Mouse (Mus musculus) heart, embryonic 13.5 days (tissue): ENCODE data around the gene Pop5. TPM values are rescaled to one million over a fixed set of nuclear protein-coding genes. Genes with fewer than 3 reads are reported as not detected.

ENCODE experiments used
- ATAC-seq: fragments of 200-750 bp; cut with Nextera tagmentation; 2 replicates; pipeline ENCODE4 v1.8.0; 2017; ENCODE audit warnings: moderate TSS enrichment; ENCODE audit not compliant: insufficient number of reproducible peaks, low FRiP score, low TSS enrichment; ENCODE audit errors: extremely low read depth
- H3K27ac ChIP-seq: fragments of 300-500 bp; sonication (generic); replicated peaks from 2 replicates; pipeline ENCODE4 v1.5.1; 2015; ENCODE audit warnings: moderate library complexity, mild to moderate bottlenecking, inconsistent platforms
- H3K27me3 ChIP-seq: fragments of 300-500 bp; sonication (generic); replicated peaks from 2 replicates; pipeline ENCODE4 v1.6.1; 2015; ENCODE audit warnings: mild to moderate bottlenecking, inconsistent platforms
- H3K36me3 ChIP-seq: fragments of 300-500 bp; sonication (generic); 2 replicates; pipeline ENCODE4 v1.6.1; 2015; ENCODE audit warnings: mild to moderate bottlenecking, inconsistent platforms
- H3K4me1 ChIP-seq: fragments of 300-500 bp; sonication (generic); 2 replicates; pipeline ENCODE4 v1.6.1; 2015; ENCODE audit warnings: inconsistent platforms
- H3K4me2 ChIP-seq: fragments of 300-500 bp; sonication (generic); 2 replicates; pipeline ENCODE4 v1.6.1; 2015; ENCODE audit warnings: inconsistent platforms, mild to moderate bottlenecking, moderate library complexity
- H3K4me3 ChIP-seq: fragments of 300-500 bp; sonication (generic); 2 replicates; pipeline ENCODE4 v1.5.1; 2015; ENCODE audit warnings: moderate library complexity, mild to moderate bottlenecking, inconsistent platforms
- H3K9ac ChIP-seq: fragments of 300-500 bp; sonication (generic); 2 replicates; pipeline ENCODE4 v1.6.1; 2015; ENCODE audit warnings: inconsistent platforms, mild to moderate bottlenecking, moderate library complexity
- H3K9me3 ChIP-seq: fragments of 300-500 bp; sonication (generic); 2 replicates; pipeline ENCODE4 v1.6.1; 2016; ENCODE audit warnings: inconsistent platforms
- WGBS: fragments of 180-500 bp; shearing (Covaris S2); methylation state at CpG from one replicate; pipeline ENCODE4 v1.1.7; 2015; ENCODE audit warnings: mixed read lengths; 5-methylcytosine and 5-hydroxymethylcytosine counted together
- polyA plus RNA-seq: library from polyadenylated mRNA; unstranded; fragments of >200 nt; fragmentation: Nextera tagmentation; extraction: Ambion mirVana; gene quantifications from 2 replicates; pipeline ENCODE4 v1.2.1, GENCODE M21; 2015

The Pop5 gene
- polyA plus RNA-seq, 1 experiment from 2014 or later, result 63.6 TPM

DNA sequence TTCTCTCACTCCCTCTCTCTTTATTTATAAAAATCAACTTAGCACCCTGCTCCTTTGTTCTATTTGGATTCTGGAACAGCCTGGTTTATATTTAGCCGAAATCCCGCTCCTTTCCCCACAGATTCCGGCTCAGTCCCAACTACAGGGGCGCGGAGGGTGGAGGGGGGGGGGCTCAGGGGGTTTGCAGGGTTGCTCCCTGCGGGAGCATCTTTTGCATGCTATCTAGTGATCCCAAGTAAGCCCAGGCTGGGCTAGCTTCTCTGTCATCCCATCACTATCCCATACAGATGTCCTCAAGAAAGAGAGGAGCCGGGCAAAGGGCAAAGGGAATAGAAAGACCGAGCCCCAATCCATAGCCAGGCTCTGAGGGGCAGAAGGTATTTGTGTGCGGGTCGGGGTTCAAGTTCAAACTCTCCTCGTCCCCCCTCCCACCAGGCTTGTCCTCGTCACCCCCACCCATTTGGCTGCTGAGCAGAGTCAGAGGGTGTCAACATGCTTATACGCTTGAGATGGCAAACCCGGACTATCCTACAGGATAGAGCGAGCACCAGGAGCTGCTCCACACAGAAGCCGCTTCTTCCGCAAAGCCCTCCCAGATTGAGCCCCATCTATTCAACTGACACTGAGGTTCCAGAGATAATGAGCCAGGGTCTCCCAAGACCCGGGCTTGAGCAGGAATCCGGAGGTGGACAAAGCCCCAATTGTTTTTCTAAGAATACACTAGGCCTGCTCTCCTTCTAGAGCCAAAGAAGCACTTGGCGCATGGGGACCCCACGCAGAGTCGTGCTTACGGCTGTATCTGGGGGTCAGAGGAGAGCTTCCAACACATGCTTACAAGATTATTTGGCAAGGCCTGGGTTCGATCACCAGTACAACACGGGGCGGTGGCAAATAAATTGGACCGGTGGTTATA lies 20.1 kb upstream of the Pop5 start:
- WGBS, result 21% methylated on average over 27 of the region's 27 CpGs
- no peak for ATAC-seq
- no peak overlapping the region for H3K27ac ChIP-seq

DNA sequence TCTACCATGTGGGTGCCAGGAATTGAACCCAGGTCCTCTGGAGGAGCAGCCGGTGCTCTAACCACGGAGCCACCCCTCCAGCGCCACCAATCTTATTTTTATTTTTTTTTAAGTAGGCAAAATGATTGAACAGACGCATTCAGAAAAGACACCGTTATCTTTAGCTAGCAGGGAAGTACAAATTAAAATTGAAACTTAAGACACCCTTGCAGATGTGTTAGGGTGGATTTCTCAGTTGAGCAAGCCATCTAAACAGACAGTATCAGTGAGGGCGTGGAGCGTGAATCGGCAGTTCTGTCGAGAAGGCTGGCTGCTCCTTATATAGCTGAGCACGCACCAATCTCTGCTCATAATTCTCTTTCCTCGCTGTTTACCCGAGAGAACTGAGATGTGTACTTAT lies 17.6 kb upstream of the Pop5 start:
- ATAC-seq, result no peak
- Histone ChIP-seq H3K4me1 (peaks cover 24% of the 10 kb centered on the region), H3K36me3 (no peaks in the 10 kb centered on the region), H3K9ac (no peak overlapping the region), H3K4me2 (no peak overlapping the region), H3K9me3 (0 out of 2 replicates have a peak, but pooled peaks cover 4% of the 10 kb centered on the region), H3K4me3 (no peak overlapping the region), H3K27me3 (peaks cover 40% of the 10 kb centered on the region), H3K27ac (no peak overlapping the region)
- WGBS, result 86% methylated on average over 12 of the region's 12 CpGs

More for the DNA sequence above, 20.1 kb upstream of the Pop5 start:
- Histone ChIP-seq H3K36me3 (no peaks in the 10 kb centered on the region), H3K9ac (peak overlapping the region; percentile 77), H3K27me3 (peaks cover 42% of the 10 kb centered on the region), H3K9me3 (no peaks in the 10 kb centered on the region), H3K4me3 (peak overlapping the region; percentile 54), H3K4me1 (peaks cover 21% of the 10 kb centered on the region), H3K4me2 (peak overlapping the region; percentile 80)

DNA sequence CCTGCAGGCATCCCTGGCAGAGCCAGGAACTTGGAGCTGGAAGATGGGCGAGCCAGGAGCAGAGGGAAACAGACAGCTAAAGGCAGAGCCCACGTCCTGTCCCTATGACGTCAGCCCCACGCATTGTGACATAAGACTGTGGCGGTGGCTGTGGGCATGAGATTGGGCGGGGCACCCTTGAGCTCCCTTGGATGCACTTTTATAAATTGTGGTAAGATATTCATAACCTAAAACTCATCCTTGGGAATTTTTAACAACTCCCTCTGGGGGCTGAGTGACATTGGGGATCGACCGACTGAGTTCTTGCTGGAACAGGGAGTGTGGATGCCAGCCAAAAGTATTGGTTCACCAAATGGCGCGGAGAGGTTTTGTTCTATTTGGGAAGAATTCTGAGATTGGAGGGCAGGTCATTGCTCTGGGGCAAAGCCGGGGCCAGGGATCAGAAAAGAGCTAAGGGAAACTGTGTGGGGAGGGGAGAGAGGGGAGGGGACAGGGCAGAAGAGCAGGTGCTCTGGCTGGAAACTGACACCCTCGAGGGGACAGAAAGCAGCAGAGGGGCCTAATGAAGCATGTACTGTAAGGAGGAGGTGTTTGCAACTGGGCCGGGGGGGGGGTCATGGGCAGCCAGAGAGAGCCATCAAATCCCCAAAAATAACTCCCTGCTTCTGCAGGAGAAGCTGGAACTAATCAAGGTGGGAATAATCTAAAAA lies 14.6 kb upstream of the Pop5 start:
- Histone ChIP-seq H3K9ac (no peak overlapping the region), H3K27ac (no peak overlapping the region), H3K4me3 (no peak overlapping the region), H3K4me2 (no peak overlapping the region), H3K9me3 (0 out of 2 replicates have a peak, but pooled peaks cover 4% of the 10 kb centered on the region), H3K36me3 (no peaks in the 10 kb centered on the region), H3K27me3 (peaks cover 23% of the 10 kb centered on the region), H3K4me1 (peaks cover 12% of the 10 kb centered on the region; the same call in 1 of the 2 replicates)
- WGBS, result 39% methylated on average over 13 of the region's 13 CpGs
- ATAC-seq, result no peak

GRCm38 (mm10) chr5:115222485-115222884 lies 13.2 kb upstream of the Pop5 start:
- Histone ChIP-seq H3K27ac (no peak overlapping the region), H3K4me2 (no peak overlapping the region), H3K36me3 (no peaks in the 10 kb centered on the region), H3K4me1 (peaks cover 12% of the 10 kb centered on the region; the same call in 1 of the 2 replicates), H3K9me3 (0 out of 2 replicates have a peak, but pooled peaks cover 4% of the 10 kb centered on the region), H3K27me3 (peaks cover 14% of the 10 kb centered on the region; the same call in 1 of the 2 replicates), H3K4me3 (no peak overlapping the region), H3K9ac (no peak overlapping the region)
- ATAC-seq, result no peak
- WGBS, result 64% methylated on average over 3 of the region's 3 CpGs

DNA sequence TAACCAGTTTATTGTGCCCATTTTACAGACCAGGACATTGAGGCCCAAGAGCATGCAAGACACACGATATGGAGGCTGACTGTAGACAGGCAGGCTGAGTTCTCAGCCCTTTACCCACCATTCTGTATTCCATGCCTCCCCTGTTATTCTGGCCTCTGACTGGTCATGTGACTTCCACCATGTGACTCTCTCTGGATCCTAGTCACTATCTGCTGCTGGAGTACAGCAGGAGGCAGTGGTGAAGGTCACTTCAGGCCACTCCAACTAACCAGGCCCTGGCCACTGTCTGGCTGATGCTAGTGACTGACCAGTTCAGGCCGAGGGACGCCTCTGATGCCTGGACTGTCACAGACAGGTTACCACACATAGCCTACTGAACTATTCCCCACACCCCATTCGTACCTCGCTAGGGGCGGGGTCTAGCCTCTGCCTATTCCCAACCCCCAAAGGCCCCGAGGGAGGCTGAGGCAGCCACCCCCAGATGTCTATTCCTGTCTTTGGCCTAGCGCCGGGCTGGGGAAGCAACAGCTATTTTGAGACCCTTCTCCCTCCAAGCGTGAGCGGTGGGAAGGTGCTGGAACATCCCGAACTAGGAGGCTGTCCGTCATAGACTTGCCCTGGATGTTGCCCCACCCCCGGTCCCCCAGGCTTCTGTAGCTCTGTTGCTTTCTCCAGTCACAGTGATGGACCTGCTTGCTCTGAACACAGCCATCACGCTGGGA lies 4.6 kb upstream of the Pop5 start:
- Histone ChIP-seq H3K4me2 (peak overlapping the region; percentile 24), H3K4me1 (peaks cover 10% of the 10 kb centered on the region), H3K4me3 (no peak overlapping the region), H3K27me3 (peaks cover 34% of the 10 kb centered on the region), H3K36me3 (no peaks in the 10 kb centered on the region), H3K27ac (no peak overlapping the region), H3K9ac (peak overlapping the region; percentile 8), H3K9me3 (no peaks in the 10 kb centered on the region)
- ATAC-seq, result no peak; the same call in 1 of the 2 replicates
- WGBS, result 42% methylated on average over 15 of the region's 15 CpGs

GRCm38 (mm10) chr5:115231552-115232120 lies 4.0 kb upstream of the Pop5 start:
- Histone ChIP-seq H3K4me3 (no peak overlapping the region), H3K9ac (peak overlapping the region; percentile 8), H3K27me3 (peaks cover 34% of the 10 kb centered on the region), H3K4me1 (peaks cover 10% of the 10 kb centered on the region), H3K27ac (no peak overlapping the region), H3K4me2 (peak overlapping the region; percentile 24), H3K36me3 (no peaks in the 10 kb centered on the region), H3K9me3 (no peaks in the 10 kb centered on the region)
- 43% methylated on average over 16 of the region's 16 CpGs for WGBS
- ATAC-seq, result no peak

DNA sequence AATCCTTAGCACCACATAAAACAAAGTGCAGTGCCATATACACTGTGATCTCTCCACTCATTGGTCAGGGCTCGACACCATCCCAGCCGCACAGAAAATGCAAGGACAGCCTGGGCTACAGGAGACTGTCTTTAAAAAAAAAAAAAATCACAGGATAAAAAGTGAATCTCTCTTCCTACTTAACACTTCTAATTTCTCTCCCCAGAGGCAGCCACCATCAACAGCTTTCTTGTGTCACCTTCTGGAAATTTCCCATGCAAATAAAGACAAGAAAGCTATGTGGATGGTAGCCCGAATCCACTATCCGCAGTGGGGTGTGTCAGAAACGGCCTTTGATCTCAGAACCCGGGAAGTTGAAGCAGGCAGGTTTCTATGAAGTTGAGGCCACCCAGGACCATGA lies 3.1 kb upstream of the Pop5 start:
- Histone ChIP-seq H3K27me3 (peaks cover 33% of the 10 kb centered on the region), H3K4me1 (peaks cover 13% of the 10 kb centered on the region), H3K36me3 (no peaks in the 10 kb centered on the region), H3K4me2 (no peak overlapping the region), H3K9ac (no peak overlapping the region), H3K9me3 (no peaks in the 10 kb centered on the region), H3K4me3 (no peak overlapping the region), H3K27ac (no peak overlapping the region)
- ATAC-seq, result no peak
- 65% methylated on average over 6 of the region's 6 CpGs for WGBS

DNA sequence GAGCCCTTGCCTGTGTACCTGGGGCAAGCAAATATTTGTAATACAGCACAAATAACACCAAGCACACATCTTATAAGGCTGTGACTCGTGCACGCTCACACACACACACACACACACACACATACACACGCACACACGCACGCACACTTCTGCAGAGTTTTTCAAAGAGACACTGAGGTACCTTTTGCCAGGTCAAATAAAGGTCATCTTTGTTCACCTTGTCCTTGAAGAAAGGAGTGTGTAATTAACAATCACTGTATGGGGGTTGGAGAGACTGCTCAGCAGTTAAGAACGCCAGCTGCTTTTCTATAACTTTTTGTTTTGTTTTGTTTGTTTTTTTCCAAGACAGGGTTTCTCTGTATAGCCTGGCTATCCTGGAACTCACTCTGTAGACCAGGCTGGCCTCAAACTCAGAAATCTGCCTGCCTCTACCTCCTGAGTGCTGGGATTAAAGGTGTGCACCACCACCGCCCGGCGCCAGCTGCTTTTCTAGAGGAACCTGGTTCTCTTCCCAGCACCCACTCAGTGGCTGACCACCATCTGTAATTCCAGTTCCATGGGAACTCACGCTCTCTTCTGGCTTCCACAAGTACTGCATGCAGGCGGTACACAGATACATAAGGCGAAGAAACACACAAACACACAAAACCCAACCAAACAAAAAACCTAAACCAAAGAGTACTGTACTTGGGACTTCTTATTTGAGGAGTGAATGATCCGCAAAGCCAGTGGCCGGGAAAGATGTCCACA lies 2.4 kb upstream of the Pop5 start:
- Histone ChIP-seq H3K27me3 (peaks cover 29% of the 10 kb centered on the region), H3K4me2 (no peak overlapping the region), H3K27ac (no peak overlapping the region), H3K4me1 (peaks cover 13% of the 10 kb centered on the region), H3K4me3 (no peak overlapping the region), H3K9ac (no peak overlapping the region), H3K36me3 (no peaks in the 10 kb centered on the region), H3K9me3 (no peaks in the 10 kb centered on the region)
- 91% methylated on average over 14 of the region's 14 CpGs for WGBS
- no peak for ATAC-seq

- H3K4me1 ChIP-seq, result peaks cover 24% of the 10 kb centered on the region
- no peak overlapping the region for H3K27ac ChIP-seq
- no peak for ATAC-seq
- H3K9ac ChIP-seq, result no peak overlapping the region
- no peak overlapping the region for H3K4me2 ChIP-seq
- no peaks in the 10 kb centered on the region for H3K9me3 ChIP-seq
- H3K4me3 ChIP-seq, result 0 out of 2 replicates have a peak overlapping the region, but pooled peaks have one; percentile 64
- H3K36me3 ChIP-seq, result no peaks in the 10 kb centered on the region
- WGBS, result 66% methylated on average over 6 of the region's 6 CpGs
- H3K27me3 ChIP-seq, result peaks cover 29% of the 10 kb centered on the region
Measured at GRCm38 (mm10) chr5:115234519-115234918, 1.1 kb upstream of the Pop5 start.

DNA sequence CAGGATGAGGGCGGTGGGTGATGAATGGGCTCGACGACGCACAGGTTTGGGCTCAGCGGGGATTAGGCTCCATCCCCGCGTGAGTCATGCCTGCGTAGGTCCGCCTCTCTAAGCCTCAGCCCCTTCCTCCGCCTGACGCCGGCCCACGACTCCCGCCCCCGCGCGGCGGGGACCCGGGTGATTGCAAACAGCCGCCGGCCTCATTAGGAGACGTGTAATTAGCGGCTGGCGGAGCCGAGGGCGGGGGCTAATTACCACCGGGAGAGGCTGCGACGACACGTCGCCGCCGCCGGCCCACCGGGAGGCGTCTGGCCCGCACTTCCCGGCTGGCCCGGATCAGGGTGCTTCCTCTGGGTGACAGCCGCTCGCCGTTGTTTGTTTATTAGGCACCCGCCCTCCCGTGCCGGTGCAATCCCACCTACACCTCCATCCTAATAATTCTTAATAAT lies 289 bp upstream of the Pop5 start:
- peak overlapping the region; percentile 90 for H3K4me2 ChIP-seq
- peak overlapping the region; percentile 64 for H3K4me3 ChIP-seq
- no peak; the same call in 1 of the 2 replicates for ATAC-seq
- no peaks in the 10 kb centered on the region for H3K9me3 ChIP-seq
- no peak overlapping the region for H3K27ac ChIP-seq
- peaks cover 24% of the 10 kb centered on the region for H3K4me1 ChIP-seq
- H3K36me3 ChIP-seq, result peaks cover 8% of the 10 kb centered on the region
- WGBS, result under 1% methylated on average over 45 of the region's 45 CpGs
- H3K9ac ChIP-seq, result peak overlapping the region; percentile 82
- H3K27me3 ChIP-seq, result peaks cover 29% of the 10 kb centered on the region
